Mouse (Mus musculus) liver, postnatal 0 days (tissue): ENCODE measurements around the gene Zfp143.

ENCODE experiments used
- CTCF ChIP-seq: sonication (generic); IDR thresholded peaks from 2 replicates; pipeline ENCODE4 v1.5.1; 2016; ENCODE audit warnings: antibody characterized with exemption, low read depth
- EP300 ChIP-seq: IDR thresholded peaks from 2 replicates; pipeline ENCODE4 v1.6.1; 2016; ENCODE audit warnings: antibody characterized with exemption, low read depth, mild to moderate bottlenecking

DNA sequence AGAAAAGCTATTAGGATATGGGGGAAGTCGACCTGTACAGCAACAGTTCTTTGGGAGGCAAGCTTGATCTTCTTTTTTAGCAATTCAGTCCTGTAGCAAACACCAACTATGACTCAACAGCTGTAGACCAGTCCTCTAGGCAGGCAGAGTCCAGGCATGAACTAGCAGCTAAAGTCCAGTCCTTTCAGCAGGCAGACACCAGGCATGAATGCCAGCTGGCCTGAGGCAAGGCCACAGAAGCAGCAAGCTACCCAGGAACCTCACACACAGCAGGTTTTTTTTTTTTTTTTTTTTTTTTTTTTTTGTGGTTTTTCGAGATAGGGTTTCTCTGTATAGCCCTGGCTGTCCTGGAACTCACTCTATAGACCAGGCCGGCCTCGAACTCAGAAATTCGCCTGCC, 73.0 kb downstream of the Zfp143 start:
- TF ChIP-seq CTCF (no peak), EP300 (no peak)
